Mouse (Mus musculus) heart, postnatal 0 days (tissue): ENCODE measurements around the gene Pxk. TPM values are rescaled to one million over a fixed set of nuclear protein-coding genes. Genes with fewer than 3 reads are reported as not detected.

Experiments
- ATAC-seq: fragments of 200-750 bp; cut with Nextera tagmentation; 2 replicates; pipeline ENCODE4 v1.8.0; 2017; ENCODE audit warnings: low read depth, moderate number of reproducible peaks, moderate library complexity; ENCODE audit not compliant: insufficient read depth
- DNase-seq: peaks from one replicate; pipeline ENCODE4 v3.0.0-alpha.2; 2016; ENCODE audit warnings: low spot score
- H3K27ac ChIP-seq: fragments of 300-500 bp; sonication (generic); 2 replicates; pipeline ENCODE4 v1.5.1; 2014; ENCODE audit warnings: low read depth, mild to moderate bottlenecking
- H3K27me3 ChIP-seq: fragments of 300-500 bp; sonication (generic); 2 replicates; pipeline ENCODE4 v1.6.1; 2014; ENCODE audit warnings: low read length, mixed read lengths; ENCODE audit not compliant: control insufficient read depth, insufficient read depth
- H3K36me3 ChIP-seq: fragments of 300-500 bp; sonication (generic); replicated peaks from 2 replicates; pipeline ENCODE4 v1.6.1; 2014; ENCODE audit warnings: low read length, mixed read lengths; ENCODE audit not compliant: control insufficient read depth, insufficient read depth
- H3K4me1 ChIP-seq: fragments of 300-500 bp; sonication (generic); 2 replicates; pipeline ENCODE4 v1.6.1; 2014; ENCODE audit warnings: antibody characterized with exemption; ENCODE audit not compliant: control insufficient read depth, insufficient read depth
- H3K4me2 ChIP-seq: fragments of 300-500 bp; sonication (generic); 2 replicates; pipeline ENCODE4 v1.6.1; 2014; ENCODE audit warnings: low read depth, mild to moderate bottlenecking, low read length, moderate library complexity
- H3K4me3 ChIP-seq: fragments of 300-500 bp; sonication (generic); 2 replicates; pipeline ENCODE4 v1.5.1; 2014; ENCODE audit warnings: low read depth, low read length
- H3K9ac ChIP-seq: fragments of 300-500 bp; sonication (generic); replicated peaks from 2 replicates; pipeline ENCODE4 v1.6.1; 2014; ENCODE audit warnings: low read depth, low read length, mixed read lengths
- H3K9me3 ChIP-seq: fragments of 300-500 bp; sonication (generic); replicated peaks from 2 replicates; pipeline ENCODE4 v1.6.1; 2016; ENCODE audit warnings: low read length; ENCODE audit not compliant: control insufficient read depth
- CTCF ChIP-seq: IDR thresholded peaks from 2 replicates; pipeline ENCODE4 v1.5.1; 2016; ENCODE audit warnings: antibody characterized with exemption, control low read depth, low read depth
- EP300 ChIP-seq: IDR thresholded peaks from 2 replicates; pipeline ENCODE4 v1.6.1; 2016; ENCODE audit warnings: antibody characterized with exemption, low read depth
- WGBS: fragments of 180-500 bp; shearing (Covaris S2); extraction: QIAGEN DNeasy Blood & Tissue Kit; methylation state at CpG from one replicate; pipeline ENCODE4 v1.1.7; 2014; 5-methylcytosine and 5-hydroxymethylcytosine counted together
- polyA plus RNA-seq: library from polyadenylated mRNA; unstranded; fragments of >200 nt; fragmentation: Nextera tagmentation; extraction: Ambion mirVana; gene quantifications from 2 replicates; pipeline ENCODE4 v1.2.1, GENCODE M21; 2015
- total RNA-seq: library from RNA; depleted of rRNA; stranded (reverse); fragments of >200 nt; gene quantifications from 2 replicates; pipeline ENCODE4 v1.2.3, GENCODE M21; 2014; ENCODE audit warnings: low replicate concordance

Gene Pxk
- total and polyA plus RNA-seq, 2 experiments from 2014 or later: 14.5 to 26.2 TPM

GRCm38 (mm10) chr14:8124046-8124881 lies 26.3 kb downstream of the Pxk start:
- Histone ChIP-seq H3K36me3 (peaks cover 38% of the 10 kb centered on the region), H3K4me3 (no peak overlapping the region), H3K9ac (no peak overlapping the region), H3K9me3 (no peaks in the 10 kb centered on the region), H3K27me3 (no peaks in the 10 kb centered on the region), H3K27ac (no peak overlapping the region), H3K4me1 (no peaks in the 10 kb centered on the region), H3K4me2 (no peak overlapping the region)
- TF ChIP-seq CTCF (no peak), EP300 (no peak)
- DNase-seq (no peak), ATAC-seq (no peak; the same call in 1 of the 2 replicates)
- WGBS: 68% methylated on average over 7 of the region's 7 CpGs

DNA sequence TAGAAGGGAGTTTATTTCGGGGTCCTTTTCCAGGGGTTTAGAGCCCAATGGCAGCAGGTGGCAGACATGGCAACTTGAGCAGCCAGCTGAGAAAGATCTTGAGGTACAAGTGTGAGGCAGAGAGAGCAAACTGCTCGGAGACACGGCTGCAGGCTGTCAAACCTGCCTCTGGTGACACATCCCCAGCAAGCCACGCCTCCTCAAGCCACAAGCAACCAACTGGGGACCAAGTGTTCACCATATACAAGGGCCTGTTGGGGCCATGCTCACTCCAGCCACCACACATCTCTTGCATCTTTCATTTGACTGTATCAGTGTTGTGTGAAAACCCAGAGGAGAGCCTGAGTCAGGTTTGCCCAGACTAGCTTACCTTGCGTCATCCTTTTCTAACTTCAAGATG lies 30.0 kb downstream of the Pxk start:
- Histone ChIP-seq H3K4me3 (no peak overlapping the region), H3K9me3 (no peaks in the 10 kb centered on the region), H3K36me3 (peaks cover 35% of the 10 kb centered on the region), H3K27me3 (no peaks in the 10 kb centered on the region), H3K9ac (no peak overlapping the region), H3K4me1 (no peaks in the 10 kb centered on the region), H3K27ac (no peak overlapping the region), H3K4me2 (no peak overlapping the region)
- DNase-seq (no peak), ATAC-seq (no peak)
- TF ChIP-seq CTCF (no peak), EP300 (no peak)
- WGBS: 51% methylated on average over 5 of the region's 5 CpGs

- 83% methylated on average over 8 of the region's 8 CpGs for WGBS
- Histone ChIP-seq H3K4me3 (no peak overlapping the region), H3K27me3 (no peaks in the 10 kb centered on the region), H3K4me1 (peaks cover 10% of the 10 kb centered on the region), H3K9me3 (no peaks in the 10 kb centered on the region), H3K27ac (no peak overlapping the region), H3K4me2 (no peak overlapping the region), H3K36me3 (peaks cover 34% of the 10 kb centered on the region), H3K9ac (no peak overlapping the region)
- ATAC-seq (no peak), DNase-seq (no peak)
- TF ChIP-seq CTCF (no peak), EP300 (no peak)
Measured at GRCm38 (mm10) chr14:8132789-8133188, 34.8 kb downstream of the Pxk start.

DNA sequence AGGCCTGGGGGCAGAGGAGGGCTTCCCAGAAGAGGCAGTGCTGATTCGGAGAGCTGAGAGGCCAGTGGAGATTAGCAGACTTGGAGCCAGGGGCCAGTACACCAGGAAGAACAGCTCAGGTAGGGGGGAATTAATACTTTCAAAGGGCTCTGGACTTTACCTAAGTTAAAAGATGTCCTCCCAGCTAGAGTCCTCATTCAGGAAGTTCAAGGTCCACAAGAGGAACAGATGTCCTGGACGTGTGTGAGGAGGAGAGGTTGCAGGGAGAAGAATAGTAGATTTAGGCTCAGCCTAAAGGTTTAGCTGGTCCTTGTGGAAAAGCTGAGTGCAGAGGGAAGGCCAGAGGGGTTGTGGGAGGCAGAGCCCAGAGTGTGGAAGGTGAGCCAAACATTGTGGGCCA lies 36.2 kb downstream of the Pxk start:
- no peak overlapping the region for H3K9ac ChIP-seq
- H3K36me3 ChIP-seq: peaks cover 47% of the 10 kb centered on the region
- 53% methylated on average over 2 of the region's 2 CpGs for WGBS

GRCm38 (mm10) chr14:8135130-8135529 lies 37.1 kb downstream of the Pxk start:
- Histone ChIP-seq H3K36me3 (peaks cover 54% of the 10 kb centered on the region), H3K27ac (peak overlapping the region; percentile 84)
- ATAC-seq: peak; percentile 93

More for the DNA sequence above, 36.2 kb downstream of the Pxk start:
- no peaks in the 10 kb centered on the region for H3K27me3 ChIP-seq
- H3K4me3 ChIP-seq: no peak overlapping the region
- H3K27ac ChIP-seq: peak overlapping the region; percentile 84
- TF ChIP-seq EP300: no peak
- no peak for TF ChIP-seq CTCF
- no peak for DNase-seq
- ATAC-seq: no peak
- peaks cover 10% of the 10 kb centered on the region for H3K4me1 ChIP-seq
- H3K9me3 ChIP-seq: no peaks in the 10 kb centered on the region
- no peak overlapping the region for H3K4me2 ChIP-seq

More at GRCm38 (mm10) chr14:8135130-8135529, 37.1 kb downstream of the Pxk start:
- H3K9ac ChIP-seq: no peak overlapping the region
- H3K9me3 ChIP-seq: no peaks in the 10 kb centered on the region
- H3K4me2 ChIP-seq: no peak overlapping the region
- peaks cover 10% of the 10 kb centered on the region for H3K4me1 ChIP-seq
- peak; percentile 81 for DNase-seq
- no peak overlapping the region for H3K4me3 ChIP-seq
- 26% methylated on average over 3 of the region's 3 CpGs for WGBS
- no peaks in the 10 kb centered on the region for H3K27me3 ChIP-seq
- 0 out of 2 replicates have a peak, but pooled peaks have one; percentile 7 for TF ChIP-seq CTCF
- TF ChIP-seq EP300: peak; percentile 20; the same call in 1 of the 2 replicates
